Mouse (Mus musculus) kidney, postnatal 10 days (tissue): ENCODE results near the gene Nip7.
"Not testable (repeated sequence)": the region's sequence is repeated elsewhere in the genome, so short reads cannot be mapped to it uniquely, and the experiment has no call there.

Experiments
- DNase-seq: peaks from one replicate; pipeline ENCODE4 v3.0.0; 2021; ENCODE audit warnings: mixed read lengths

Gene Nip7

GRCm38 (mm10) chr8:107056076-107056972 lies at the start of gene Nip7, which contains the start of gene Cog8:
TSS of gene Nip7 (plus strand) at chr8:107056877.
TSS of gene Cog8 (minus strand) at chr8:107056689.
- peak; percentile 97 for DNase-seq

GRCm38 (mm10) chr8:107007795-107008194 lies 48.9 kb upstream of the Nip7 start:
- no peak for DNase-seq

GRCm38 (mm10) chr8:107012666-107013065 lies 44.0 kb upstream of the Nip7 start:
- DNase-seq: no peak

GRCm38 (mm10) chr8:107014915-107015314 lies 41.8 kb upstream of the Nip7 start:
- DNase-seq: no peak

- no peak for DNase-seq
These were observed 33.2 kb upstream of the Nip7 start for GRCm38 (mm10) chr8:107023479-107023878.

GRCm38 (mm10) chr8:107029310-107029709 lies 27.4 kb upstream of the Nip7 start:
- no peak for DNase-seq

GRCm38 (mm10) chr8:107030058-107030457 lies 26.6 kb upstream of the Nip7 start:
- DNase-seq: no peak

GRCm38 (mm10) chr8:107030650-107031576 lies 25.8 kb upstream of the Nip7 start, which contains the start of gene Vps4a:
TSS of gene Vps4a (plus strand) at chr8:107031222.
- peak; percentile 98 for DNase-seq

GRCm38 (mm10) chr8:107031577-107032090 lies 25.0 kb upstream of the Nip7 start:
- DNase-seq: no peak

GRCm38 (mm10) chr8:107033609-107034008 lies 23.1 kb upstream of the Nip7 start:
- not testable (repeated sequence) for DNase-seq

- no peak for DNase-seq
These were observed 21.0 kb upstream of the Nip7 start for GRCm38 (mm10) chr8:107035641-107036040.

GRCm38 (mm10) chr8:107036626-107037025 lies 20.1 kb upstream of the Nip7 start:
- DNase-seq: no peak

- DNase-seq: no peak
These were observed 16.0 kb upstream of the Nip7 start for GRCm38 (mm10) chr8:107040632-107041031.

- no peak for DNase-seq
These were observed 11.2 kb upstream of the Nip7 start for GRCm38 (mm10) chr8:107045478-107045877.

- DNase-seq: no peak
These were observed 9.7 kb upstream of the Nip7 start for GRCm38 (mm10) chr8:107046976-107047375.

GRCm38 (mm10) chr8:107048061-107048941 lies 8.4 kb upstream of the Nip7 start, which contains the start of gene Pdf:
TSS of gene Pdf (minus strand) at chr8:107048614.
- DNase-seq: peak; percentile 89

GRCm38 (mm10) chr8:107049480-107049879 lies 7.2 kb upstream of the Nip7 start:
- DNase-seq: no peak

GRCm38 (mm10) chr8:107052046-107052445 lies 4.6 kb upstream of the Nip7 start:
- no peak for DNase-seq

- no peak for DNase-seq
These were observed 294 bp downstream of the Nip7 start for GRCm38 (mm10) chr8:107056973-107057369.

GRCm38 (mm10) chr8:107062613-107063012 lies 5.9 kb downstream of the Nip7 start:
- no peak for DNase-seq

- DNase-seq: peak; percentile 74
These were observed 9.1 kb downstream of the Nip7 start, which contains the start of gene Tmed6 for GRCm38 (mm10) chr8:107065511-107066496. TSS of gene Tmed6 (minus strand) at chr8:107065644.
